Mouse (Mus musculus) liver, adult 2 months (tissue): ENCODE data around the gene Il1rn.

Experiments used
- CTCF ChIP-seq: fragments of 200-500 bp; IDR thresholded peaks from 2 replicates; pipeline ENCODE4 v1.5.1; 2011; ENCODE audit warnings: low read depth, low read length, control low read depth
- POLR2A ChIP-seq: fragments of 200-500 bp; IDR thresholded peaks from 2 replicates; pipeline ENCODE4 v1.6.1; 2011; ENCODE audit warnings: low read length, control low read depth; ENCODE audit not compliant: insufficient read depth; ENCODE audit errors: extremely low read depth

DNA sequence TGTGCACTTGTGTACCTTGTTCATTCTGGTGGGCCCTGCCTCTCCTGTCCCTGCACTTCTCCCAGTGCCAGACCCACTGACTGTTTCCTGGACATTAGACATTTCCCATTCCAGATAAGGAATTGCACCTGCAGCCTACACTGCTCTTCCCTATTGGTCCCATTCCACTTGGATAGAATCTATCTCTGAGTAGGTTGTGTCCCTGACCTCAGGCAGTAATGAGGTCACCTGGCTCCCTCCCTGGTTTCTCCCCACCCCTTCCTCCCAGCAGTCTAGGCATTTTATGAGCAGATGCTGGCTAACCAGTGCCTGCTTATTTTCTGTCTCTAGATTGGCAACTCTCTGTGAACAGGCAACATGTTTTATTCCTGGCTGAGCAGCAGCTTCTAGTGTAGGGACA lies 47.7 kb downstream of the Il1rn start:
- TF ChIP-seq POLR2A (no peak), CTCF (no peak)
